Mouse (Mus musculus): ENCODE data around the gene Stac3.

DNA sequence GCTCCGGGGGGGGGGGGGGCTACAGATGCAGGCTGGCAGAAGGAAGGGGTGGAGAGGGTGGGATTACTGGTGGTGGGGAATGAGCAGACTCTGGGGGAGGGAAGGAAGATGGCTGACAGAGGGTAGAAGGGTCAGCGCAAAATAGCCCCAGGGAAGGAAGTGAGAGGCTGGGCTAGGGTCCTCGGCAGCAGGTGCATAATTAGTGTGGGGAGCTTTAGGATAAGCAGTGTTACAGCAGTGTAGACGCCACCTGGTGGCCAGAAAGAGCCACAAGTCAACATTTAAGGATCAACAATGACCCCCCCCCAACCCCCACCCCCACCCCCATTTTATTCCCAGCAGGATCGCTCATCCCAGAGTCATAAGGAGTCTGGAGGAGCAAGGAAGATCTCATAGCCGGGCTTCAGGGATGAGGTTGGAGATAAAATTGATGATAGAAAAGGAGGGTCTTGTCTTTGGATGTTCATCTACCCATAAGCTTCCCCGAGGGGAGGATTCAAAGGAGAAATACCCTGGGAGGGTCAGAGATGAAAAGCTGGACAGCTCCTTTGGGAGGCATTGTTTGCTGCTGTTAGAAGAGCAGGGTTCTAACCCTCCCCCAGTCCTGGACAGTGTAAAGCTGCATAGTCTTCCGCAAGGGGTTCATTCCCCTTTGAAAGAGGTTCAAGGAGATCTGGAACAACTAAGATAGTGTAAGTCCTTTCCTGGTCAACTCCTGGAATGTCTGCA lies 35.3 kb downstream of the Stac3 start:
- TF ChIP-seq POLR2A (IDR thresholded peaks at IDR 0.05; ENCODE audit: control insufficient read depth, extremely low read depth, insufficient read depth, low read length, poor library complexity) = no peak
- no peak for TF ChIP-seq CTCF (IDR thresholded peaks at IDR 0.05; ENCODE audit: borderline replicate concordance, control insufficient read depth, extremely low read depth, insufficient read depth, low read length, poor library complexity)
